Mouse (Mus musculus): ENCODE data around the gene Mafb. TPM values are rescaled to one million over a fixed set of nuclear protein-coding genes. Genes with fewer than 3 reads are reported as not detected.

Mafb gene
- polyA plus RNA-seq (2016; fragmentation: Nextera tagmentation; extraction: Ambion mirVana): 5.3 and 6.7 TPM in 2 replicates

DNA sequence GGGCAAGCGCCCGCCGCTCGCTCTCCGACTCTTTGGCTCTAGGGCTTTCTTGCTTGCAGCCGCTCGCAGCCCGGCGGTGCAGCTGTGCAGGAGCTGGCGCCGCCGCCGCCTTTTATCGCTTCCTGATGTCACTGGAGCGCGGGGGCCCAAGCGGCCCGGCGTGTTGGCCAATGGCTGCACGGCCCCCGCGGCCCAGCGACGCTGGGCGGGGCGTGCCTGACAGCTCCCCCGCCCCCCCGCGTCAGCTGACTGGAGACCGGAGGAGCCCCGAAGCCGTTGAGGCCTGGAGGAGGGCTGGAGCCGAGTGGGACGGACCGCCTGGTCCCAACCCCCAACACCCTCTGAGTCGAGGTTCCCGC, at the start of gene Mafb:
Gene Mafb (minus strand): TSS at position 86 of the 359 bp plus-strand sequence.
- peaks cover 63% of the 10 kb centered on the region for H3K4me1 ChIP-seq

DNA sequence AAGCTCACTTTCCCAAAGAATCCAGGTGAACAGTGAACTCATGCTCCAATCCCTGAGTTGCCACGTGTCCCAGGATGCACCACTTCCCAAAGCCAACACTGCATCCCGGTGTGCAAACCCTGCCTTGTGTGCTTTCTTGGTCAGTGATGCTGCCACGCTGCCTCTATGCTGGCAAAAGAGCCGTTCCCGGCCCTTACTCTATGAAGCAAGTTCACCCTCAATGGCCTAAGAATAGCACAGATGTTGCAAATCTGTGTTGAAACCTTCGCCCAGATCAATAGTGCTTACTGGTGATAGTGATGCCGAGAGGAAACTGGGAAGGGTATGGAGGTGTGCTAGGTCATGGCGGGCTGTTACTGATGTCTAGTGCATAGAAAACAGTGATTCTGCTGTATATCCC, 48.3 kb upstream of the Mafb start:
- peaks cover 6% of the 10 kb centered on the region for H3K4me1 ChIP-seq
- 89% methylated on average over 8 of the region's 8 CpGs for WGBS
- no peak for DNase-seq (ENCODE audit: low spot score)
- H3K27me3 ChIP-seq (replicated peaks; ENCODE audit: low read depth, poor library complexity, severe bottlenecking): no peaks in the 10 kb centered on the region
- H3K9me3 ChIP-seq: no peaks in the 10 kb centered on the region
- H3K4me3 ChIP-seq: no peak overlapping the region
- no peaks in the 10 kb centered on the region for H3K36me3 ChIP-seq (replicated peaks)
- H3K27ac ChIP-seq (replicated peaks): no peak overlapping the region

More for the DNA sequence above, at the start of gene Mafb:
- H3K27me3 ChIP-seq (replicated peaks; ENCODE audit: low read depth, poor library complexity, severe bottlenecking): peaks cover 89% of the 10 kb centered on the region
- no peaks in the 10 kb centered on the region for H3K9me3 ChIP-seq
- DNase-seq (ENCODE audit: low spot score): peak; percentile 95
- H3K36me3 ChIP-seq (replicated peaks): no peaks in the 10 kb centered on the region
- peak within 1 kb of the TSS; percentile 87 for H3K27ac ChIP-seq (replicated peaks)
- H3K4me3 ChIP-seq: peak within 1 kb of the TSS; percentile 69
- WGBS: under 1% methylated on average over 37 of the region's 37 CpGs

GRCm38 (mm10) chr2:160414736-160415135, 47.9 kb upstream of the Mafb start:
- Histone ChIP-seq H3K4me1 (peaks cover 6% of the 10 kb centered on the region), H3K36me3 (replicated peaks) (no peaks in the 10 kb centered on the region), H3K9me3 (no peaks in the 10 kb centered on the region), H3K4me3 (no peak overlapping the region), H3K27me3 (replicated peaks; ENCODE audit: low read depth, poor library complexity, severe bottlenecking) (no peaks in the 10 kb centered on the region), H3K27ac (replicated peaks) (no peak overlapping the region)
- WGBS: 90% methylated on average over 11 of the region's 11 CpGs
- no peak for DNase-seq (ENCODE audit: low spot score)

DNA sequence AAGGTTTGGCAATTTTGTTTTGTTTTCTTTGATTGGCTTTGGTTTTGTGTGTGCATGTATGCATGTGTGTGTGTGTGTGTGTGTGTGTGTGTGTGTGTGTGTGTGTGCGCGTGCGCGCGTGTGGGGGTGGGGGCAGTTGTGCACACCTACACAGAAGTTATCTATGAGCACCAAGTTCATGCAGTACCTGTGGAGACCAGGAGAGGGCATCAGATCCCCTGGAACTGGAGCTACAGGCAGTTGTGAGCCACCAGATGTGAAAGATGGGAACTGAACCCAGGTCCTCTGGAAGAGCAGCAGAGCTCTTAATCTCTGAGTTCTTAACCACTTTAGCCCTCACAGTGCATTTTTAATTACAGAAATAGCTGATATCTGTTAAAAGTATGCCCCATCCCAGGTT, 47.1 kb upstream of the Mafb start:
- peak; percentile 41 for DNase-seq (ENCODE audit: low spot score)
- Histone ChIP-seq H3K27ac (replicated peaks) (no peak overlapping the region), H3K4me1 (no peaks in the 10 kb centered on the region), H3K36me3 (replicated peaks) (no peaks in the 10 kb centered on the region), H3K9me3 (no peaks in the 10 kb centered on the region), H3K27me3 (replicated peaks; ENCODE audit: low read depth, poor library complexity, severe bottlenecking) (no peaks in the 10 kb centered on the region), H3K4me3 (no peak overlapping the region)
- WGBS: 97% methylated on average over 5 of the region's 5 CpGs

- H3K27ac ChIP-seq (replicated peaks): no peak overlapping the region
- no peaks in the 10 kb centered on the region for H3K9me3 ChIP-seq
- DNase-seq (ENCODE audit: low spot score): peak; percentile 30
- no peaks in the 10 kb centered on the region for H3K4me1 ChIP-seq
- no peaks in the 10 kb centered on the region for H3K36me3 ChIP-seq (replicated peaks)
- H3K27me3 ChIP-seq (replicated peaks; ENCODE audit: low read depth, poor library complexity, severe bottlenecking): no peaks in the 10 kb centered on the region
- H3K4me3 ChIP-seq: no peak overlapping the region
- WGBS: 68% methylated on average over 12 of the region's 12 CpGs
Observed at GRCm38 (mm10) chr2:160413055-160413454, 46.2 kb upstream of the Mafb start.

DNA sequence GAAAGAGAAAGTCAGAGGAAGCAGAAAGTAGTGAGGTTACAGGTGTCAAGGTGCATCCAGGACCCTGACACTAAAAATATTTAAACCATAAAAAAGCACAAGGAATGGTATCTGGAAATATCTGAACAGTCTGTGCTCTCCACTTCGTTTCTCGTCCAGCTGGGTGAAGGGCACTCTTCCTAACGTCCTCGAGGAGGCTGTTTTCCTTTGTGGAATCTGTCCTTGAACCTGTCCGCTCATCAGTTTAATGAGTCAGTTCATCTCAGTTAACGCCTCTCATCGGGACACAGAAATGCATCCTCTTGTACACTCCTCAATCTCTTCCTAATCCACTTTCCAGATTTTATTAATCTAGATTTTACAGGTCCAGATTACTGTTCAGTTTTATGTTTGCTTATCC, 44.6 kb upstream of the Mafb start:
- Histone ChIP-seq H3K27me3 (replicated peaks; ENCODE audit: low read depth, poor library complexity, severe bottlenecking) (no peaks in the 10 kb centered on the region), H3K36me3 (replicated peaks) (no peaks in the 10 kb centered on the region), H3K4me3 (no peak overlapping the region), H3K4me1 (no peaks in the 10 kb centered on the region), H3K27ac (replicated peaks) (no peak overlapping the region), H3K9me3 (no peaks in the 10 kb centered on the region)
- WGBS: 82% methylated on average over 7 of the region's 7 CpGs
- DNase-seq (ENCODE audit: low spot score): no peak

GRCm38 (mm10) chr2:160407720-160408119, 40.9 kb upstream of the Mafb start:
- Histone ChIP-seq H3K27me3 (replicated peaks; ENCODE audit: low read depth, poor library complexity, severe bottlenecking) (no peaks in the 10 kb centered on the region), H3K9me3 (no peaks in the 10 kb centered on the region), H3K36me3 (replicated peaks) (no peaks in the 10 kb centered on the region), H3K4me1 (no peaks in the 10 kb centered on the region), H3K27ac (replicated peaks) (no peak overlapping the region), H3K4me3 (no peak overlapping the region)
- 80% methylated on average over 3 of the region's 3 CpGs for WGBS
- DNase-seq (ENCODE audit: low spot score): no peak

- Histone ChIP-seq H3K4me3 (no peak overlapping the region), H3K27ac (replicated peaks) (no peak overlapping the region)
- 83% methylated on average over 12 of the region's 12 CpGs for WGBS
Observed at GRCm38 (mm10) chr2:160397747-160398146, 30.9 kb upstream of the Mafb start.

GRCm38 (mm10) chr2:160394735-160395134, 27.9 kb upstream of the Mafb start:
- Histone ChIP-seq H3K27ac (replicated peaks) (no peak overlapping the region), H3K27me3 (replicated peaks; ENCODE audit: low read depth, poor library complexity, severe bottlenecking) (peaks cover 9% of the 10 kb centered on the region; the same call in 1 of the 2 replicates), H3K9me3 (no peaks in the 10 kb centered on the region), H3K4me3 (no peak overlapping the region), H3K4me1 (peaks cover 10% of the 10 kb centered on the region), H3K36me3 (replicated peaks) (no peaks in the 10 kb centered on the region)
- no peak for DNase-seq (ENCODE audit: low spot score)
- 79% methylated on average over 7 of the region's 7 CpGs for WGBS

More at GRCm38 (mm10) chr2:160397747-160398146, 30.9 kb upstream of the Mafb start:
- H3K4me1 ChIP-seq: peaks cover 10% of the 10 kb centered on the region
- no peaks in the 10 kb centered on the region for H3K9me3 ChIP-seq
- no peaks in the 10 kb centered on the region for H3K36me3 ChIP-seq (replicated peaks)
- no peak for DNase-seq (ENCODE audit: low spot score)
- H3K27me3 ChIP-seq (replicated peaks; ENCODE audit: low read depth, poor library complexity, severe bottlenecking): no peaks in the 10 kb centered on the region

DNA sequence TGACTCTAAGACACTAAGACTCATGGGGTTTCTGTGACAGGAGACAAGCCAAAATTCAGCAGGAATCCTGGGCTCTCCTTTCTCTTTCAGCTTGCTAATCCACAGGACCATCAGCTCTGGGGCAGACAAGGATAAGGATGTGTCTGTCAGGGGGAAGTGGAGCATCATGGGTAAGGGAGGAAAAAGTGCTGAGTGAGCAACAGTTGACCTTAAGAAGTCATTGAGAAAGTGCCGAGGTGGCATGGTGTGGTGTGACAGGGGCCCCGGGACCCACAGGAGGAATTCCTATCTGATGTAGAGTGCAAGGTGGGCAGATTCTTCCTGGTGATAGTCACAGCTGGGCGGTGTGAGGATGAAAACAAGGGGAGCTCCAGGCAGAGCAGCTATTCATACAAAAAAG, 25.8 kb upstream of the Mafb start:
- Histone ChIP-seq H3K27ac (replicated peaks) (no peak overlapping the region), H3K27me3 (replicated peaks; ENCODE audit: low read depth, poor library complexity, severe bottlenecking) (peaks cover 9% of the 10 kb centered on the region; the same call in 1 of the 2 replicates), H3K4me3 (no peak overlapping the region), H3K4me1 (peaks cover 13% of the 10 kb centered on the region), H3K9me3 (no peaks in the 10 kb centered on the region), H3K36me3 (replicated peaks) (no peaks in the 10 kb centered on the region)
- no peak for DNase-seq (ENCODE audit: low spot score)
- 84% methylated on average over 3 of the region's 3 CpGs for WGBS

DNA sequence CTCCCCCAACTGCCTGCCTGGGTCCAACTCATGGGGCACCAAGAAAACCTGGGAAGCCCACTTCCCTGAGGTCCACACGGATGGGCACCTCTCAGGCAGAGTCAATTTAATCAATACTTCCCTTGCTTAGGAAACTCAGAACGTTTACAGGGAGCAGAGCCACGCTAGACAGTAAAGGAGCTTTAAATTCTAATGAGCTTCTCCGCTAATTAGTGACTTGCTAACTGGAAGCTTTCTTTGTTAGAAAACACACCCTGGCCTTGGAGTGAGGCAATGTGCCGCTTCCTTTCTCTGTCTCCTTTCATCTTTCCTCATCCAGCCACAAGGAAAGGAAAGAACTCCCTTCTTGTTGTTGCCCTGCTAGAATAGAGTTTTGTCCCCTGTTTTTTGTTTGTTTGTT, 21.7 kb upstream of the Mafb start:
- DNase-seq (ENCODE audit: low spot score): no peak
- Histone ChIP-seq H3K27ac (replicated peaks) (no peak overlapping the region), H3K27me3 (replicated peaks; ENCODE audit: low read depth, poor library complexity, severe bottlenecking) (peaks cover 9% of the 10 kb centered on the region; the same call in 1 of the 2 replicates), H3K36me3 (replicated peaks) (no peaks in the 10 kb centered on the region), H3K9me3 (no peaks in the 10 kb centered on the region), H3K4me1 (0 out of 2 replicates have a peak, but pooled peaks cover 5% of the 10 kb centered on the region), H3K4me3 (no peak overlapping the region)
- 20% methylated on average over 5 of the region's 5 CpGs for WGBS

- Histone ChIP-seq H3K27ac (replicated peaks) (no peak overlapping the region), H3K4me3 (no peak overlapping the region), H3K9me3 (no peaks in the 10 kb centered on the region), H3K4me1 (0 out of 2 replicates have a peak, but pooled peaks cover 2% of the 10 kb centered on the region), H3K27me3 (replicated peaks; ENCODE audit: low read depth, poor library complexity, severe bottlenecking) (0 out of 2 replicates have a peak, but pooled peaks cover 7% of the 10 kb centered on the region), H3K36me3 (replicated peaks) (no peaks in the 10 kb centered on the region)
- WGBS: 57% methylated on average over 3 of the region's 3 CpGs
- DNase-seq (ENCODE audit: low spot score): no peak
Observed at GRCm38 (mm10) chr2:160383418-160383817, 16.6 kb upstream of the Mafb start.

DNA sequence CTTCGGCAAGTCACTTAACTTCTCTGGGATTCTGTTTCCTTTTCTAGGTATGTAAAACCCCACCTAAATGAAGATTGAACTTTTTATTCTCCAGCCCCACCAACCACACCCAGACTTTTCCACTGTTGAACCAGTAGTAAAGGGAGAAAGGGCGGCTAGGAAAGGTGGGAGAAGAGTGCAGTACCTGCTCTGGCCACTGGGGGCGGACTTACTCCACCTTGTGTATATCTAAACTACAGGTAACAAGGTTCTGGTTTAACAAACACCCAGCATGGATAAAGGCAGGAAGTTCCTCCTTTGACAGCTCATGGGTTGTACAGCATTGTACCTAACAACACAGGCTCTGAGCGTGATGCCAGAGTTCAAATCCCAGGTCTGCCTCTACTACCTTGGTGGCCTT, 11.4 kb upstream of the Mafb start:
- Histone ChIP-seq H3K9me3 (no peaks in the 10 kb centered on the region), H3K36me3 (replicated peaks) (no peaks in the 10 kb centered on the region), H3K27me3 (replicated peaks; ENCODE audit: low read depth, poor library complexity, severe bottlenecking) (peaks cover 54% of the 10 kb centered on the region), H3K4me1 (0 out of 2 replicates have a peak, but pooled peaks cover 4% of the 10 kb centered on the region), H3K27ac (replicated peaks) (no peak overlapping the region), H3K4me3 (no peak overlapping the region)
- WGBS: 40% methylated on average over 4 of the region's 4 CpGs
- DNase-seq (ENCODE audit: low spot score): peak; percentile 60

All from embryonic facial prominence, embryonic 10.5 days (tissue).